Mouse (Mus musculus): ENCODE data around the gene Hscb.

Hscb gene

GRCm38 (mm10) chr5:110781529-110782238 lies 57.9 kb downstream of the Hscb start:
- DNase-seq (ENCODE audit: extremely low spot score) = no peak

- no peak for DNase-seq (ENCODE audit: extremely low spot score)
Measured at GRCm38 (mm10) chr5:110780761-110781528, 58.6 kb downstream of the Hscb start.

GRCm38 (mm10) chr5:110779998-110780760 lies 59.4 kb downstream of the Hscb start, which contains the start of gene Pus1:
TSS of gene Pus1 (minus strand) at chr5:110780659.
- DNase-seq (ENCODE audit: extremely low spot score) = peak; percentile 89

- DNase-seq (ENCODE audit: extremely low spot score) = no peak
Measured at GRCm38 (mm10) chr5:110779276-110779997, 60.1 kb downstream of the Hscb start.

Data from embryo, embryonic 9.5 days (tissue).